Mouse (Mus musculus): Measurements from ENCODE around the gene Catsper4.

Catsper4 gene

GRCm38 (mm10) chr4:134172391-134172790 lies 54.8 kb downstream of the Catsper4 start:
- DNase-seq = peak; percentile 42

- no peak for DNase-seq
Measured at GRCm38 (mm10) chr4:134166906-134167305, 60.3 kb downstream of the Catsper4 start.

- peak; percentile 55 for DNase-seq
Measured at GRCm38 (mm10) chr4:134165548-134166465, 61.4 kb downstream of the Catsper4 start.

- DNase-seq = peak; percentile 91
Measured at GRCm38 (mm10) chr4:134165024-134165423, 62.2 kb downstream of the Catsper4 start.

GRCm38 (mm10) chr4:134164591-134164990 lies 62.6 kb downstream of the Catsper4 start:
- DNase-seq = peak; percentile 64
